Mouse (Mus musculus) E14TG2a.4 (cell line): Measurements from ENCODE around the gene Dzip1.

ENCODE experiments used
- CTCF ChIP-seq: conservative IDR thresholded peaks from 2 replicates; pipeline ENCODE4 v1.5.1; 2014; ENCODE audit warnings: low read length
- NANOG ChIP-seq: IDR thresholded peaks from 2 replicates; pipeline ENCODE4 v1.6.1; 2014; ENCODE audit warnings: borderline replicate concordance, low read length, mixed read lengths
- POU5F1 ChIP-seq: IDR thresholded peaks from 2 replicates; pipeline ENCODE4 v1.6.1; 2014; ENCODE audit warnings: low read length, borderline replicate concordance

- TF ChIP-seq CTCF, result no peak
- TF ChIP-seq NANOG, result no peak
- TF ChIP-seq POU5F1, result no peak
Measured at GRCm38 (mm10) chr14:118858318-118858717, 66.9 kb downstream of the Dzip1 start.
